Mouse (Mus musculus): Measurements from ENCODE around the gene Mnd1. TPM values are rescaled to one million over a fixed set of nuclear protein-coding genes. Genes with fewer than 3 reads are reported as not detected.

Gene Mnd1
- polyA plus RNA-seq, 1 experiment from 2014 or later = 14.0 TPM

GRCm38 (mm10) chr3:84181102-84181501, 25.5 kb upstream of the Mnd1 start:
- WGBS = 62% methylated on average over 8 of the region's 8 CpGs
- Histone ChIP-seq H3K4me3 (replicated peaks) (no peak overlapping the region), H3K4me1 (replicated peaks) (no peaks in the 10 kb centered on the region), H3K9me3 (no peaks in the 10 kb centered on the region), H3K9ac (replicated peaks) (no peak overlapping the region), H3K27ac (no peak overlapping the region), H3K36me3 (no peaks in the 10 kb centered on the region), H3K4me2 (no peak overlapping the region), H3K27me3 (no peaks in the 10 kb centered on the region)
- ATAC-seq (ENCODE audit: insufficient number of reproducible peaks, insufficient read depth, low FRiP score, low TSS enrichment, low read depth) = no peak

GRCm38 (mm10) chr3:84180304-84180703, 24.7 kb upstream of the Mnd1 start:
- WGBS = 73% methylated on average over 2 of the region's 2 CpGs
- no peaks in the 10 kb centered on the region for H3K9me3 ChIP-seq
- ATAC-seq (ENCODE audit: insufficient number of reproducible peaks, insufficient read depth, low FRiP score, low TSS enrichment, low read depth) = no peak
- H3K27me3 ChIP-seq = no peaks in the 10 kb centered on the region
- no peak overlapping the region for H3K4me3 ChIP-seq (replicated peaks)
- no peak overlapping the region for H3K27ac ChIP-seq
- no peaks in the 10 kb centered on the region for H3K36me3 ChIP-seq
- no peak overlapping the region for H3K4me2 ChIP-seq
- no peak overlapping the region for H3K9ac ChIP-seq (replicated peaks)
- no peaks in the 10 kb centered on the region for H3K4me1 ChIP-seq (replicated peaks)

GRCm38 (mm10) chr3:84177834-84178233, 22.2 kb upstream of the Mnd1 start:
- no peak for ATAC-seq (ENCODE audit: insufficient number of reproducible peaks, insufficient read depth, low FRiP score, low TSS enrichment, low read depth)
- Histone ChIP-seq H3K9ac (replicated peaks) (no peak overlapping the region), H3K4me3 (replicated peaks) (no peak overlapping the region), H3K27ac (no peak overlapping the region), H3K4me2 (no peak overlapping the region), H3K9me3 (no peaks in the 10 kb centered on the region), H3K4me1 (replicated peaks) (no peaks in the 10 kb centered on the region), H3K27me3 (no peaks in the 10 kb centered on the region), H3K36me3 (no peaks in the 10 kb centered on the region)
- 87% methylated on average over 2 of the region's 2 CpGs for WGBS

GRCm38 (mm10) chr3:84175337-84176315, 20.0 kb upstream of the Mnd1 start:
- Histone ChIP-seq H3K27me3 (no peaks in the 10 kb centered on the region), H3K4me2 (no peak overlapping the region), H3K4me3 (replicated peaks) (no peak overlapping the region), H3K4me1 (replicated peaks) (no peaks in the 10 kb centered on the region), H3K36me3 (no peaks in the 10 kb centered on the region), H3K27ac (no peak overlapping the region), H3K9ac (replicated peaks) (no peak overlapping the region), H3K9me3 (no peaks in the 10 kb centered on the region)
- 61% methylated on average over 7 of the region's 7 CpGs for WGBS
- no peak for ATAC-seq (ENCODE audit: insufficient number of reproducible peaks, insufficient read depth, low FRiP score, low TSS enrichment, low read depth)

- 64% methylated on average over 11 of the region's 11 CpGs for WGBS
- Histone ChIP-seq H3K4me2 (no peak within 1 kb of the TSS), H3K27me3 (no peaks in the 10 kb centered on the region), H3K4me1 (replicated peaks) (no peaks in the 10 kb centered on the region), H3K27ac (no peak within 1 kb of the TSS), H3K9me3 (no peaks in the 10 kb centered on the region), H3K36me3 (no peaks in the 10 kb centered on the region), H3K9ac (replicated peaks) (no peak within 1 kb of the TSS), H3K4me3 (replicated peaks) (no peak within 1 kb of the TSS)
- ATAC-seq (ENCODE audit: insufficient number of reproducible peaks, insufficient read depth, low FRiP score, low TSS enrichment, low read depth) = no peak
Observed at GRCm38 (mm10) chr3:84173581-84174154, 18.1 kb upstream of the Mnd1 start, which contains the start of gene Gm6525. Gene Gm6525, plus strand, starts transcription at chr3:84174104.

- H3K36me3 ChIP-seq = no peaks in the 10 kb centered on the region
- 46% methylated on average over 11 of the region's 11 CpGs for WGBS
- no peaks in the 10 kb centered on the region for H3K4me1 ChIP-seq (replicated peaks)
- no peaks in the 10 kb centered on the region for H3K9me3 ChIP-seq
- no peak overlapping the region for H3K27ac ChIP-seq
- no peaks in the 10 kb centered on the region for H3K27me3 ChIP-seq
- H3K9ac ChIP-seq (replicated peaks) = no peak overlapping the region
- H3K4me2 ChIP-seq = no peak overlapping the region
- H3K4me3 ChIP-seq (replicated peaks) = no peak overlapping the region
- no peak for ATAC-seq (ENCODE audit: insufficient number of reproducible peaks, insufficient read depth, low FRiP score, low TSS enrichment, low read depth)
Observed at GRCm38 (mm10) chr3:84172406-84172805, 16.8 kb upstream of the Mnd1 start.

GRCm38 (mm10) chr3:84169393-84170005, 13.9 kb upstream of the Mnd1 start:
- no peak for ATAC-seq (ENCODE audit: insufficient number of reproducible peaks, insufficient read depth, low FRiP score, low TSS enrichment, low read depth)
- 72% methylated on average over 8 of the region's 8 CpGs for WGBS

GRCm38 (mm10) chr3:84168943-84169342, 13.4 kb upstream of the Mnd1 start:
- Histone ChIP-seq H3K4me2 (no peak overlapping the region), H3K27ac (no peak overlapping the region), H3K4me3 (replicated peaks) (no peak overlapping the region), H3K9me3 (no peaks in the 10 kb centered on the region), H3K4me1 (replicated peaks) (no peaks in the 10 kb centered on the region), H3K9ac (replicated peaks) (no peak overlapping the region), H3K36me3 (peaks cover 9% of the 10 kb centered on the region; the same call in 1 of the 2 replicates), H3K27me3 (no peaks in the 10 kb centered on the region)
- WGBS = 89% methylated on average over 6 of the region's 6 CpGs
- no peak for ATAC-seq (ENCODE audit: insufficient number of reproducible peaks, insufficient read depth, low FRiP score, low TSS enrichment, low read depth)

More at GRCm38 (mm10) chr3:84169393-84170005, 13.9 kb upstream of the Mnd1 start:
- Histone ChIP-seq H3K4me1 (replicated peaks) (no peaks in the 10 kb centered on the region), H3K4me3 (replicated peaks) (no peak overlapping the region), H3K27me3 (no peaks in the 10 kb centered on the region), H3K27ac (no peak overlapping the region), H3K36me3 (peaks cover 9% of the 10 kb centered on the region; the same call in 1 of the 2 replicates), H3K9ac (replicated peaks) (no peak overlapping the region), H3K9me3 (no peaks in the 10 kb centered on the region), H3K4me2 (no peak overlapping the region)

- 92% methylated on average over 5 of the region's 5 CpGs for WGBS
- Histone ChIP-seq H3K9me3 (no peaks in the 10 kb centered on the region), H3K27me3 (no peaks in the 10 kb centered on the region), H3K4me2 (no peak overlapping the region), H3K36me3 (peaks cover 9% of the 10 kb centered on the region; the same call in 1 of the 2 replicates), H3K9ac (replicated peaks) (no peak overlapping the region), H3K27ac (no peak overlapping the region), H3K4me3 (replicated peaks) (no peak overlapping the region), H3K4me1 (replicated peaks) (no peaks in the 10 kb centered on the region)
- no peak for ATAC-seq (ENCODE audit: insufficient number of reproducible peaks, insufficient read depth, low FRiP score, low TSS enrichment, low read depth)
Observed at GRCm38 (mm10) chr3:84166073-84166472, 10.5 kb upstream of the Mnd1 start.

- WGBS = 90% methylated on average over 3 of the region's 3 CpGs
- Histone ChIP-seq H3K9me3 (no peaks in the 10 kb centered on the region), H3K4me3 (replicated peaks) (no peak overlapping the region)
Observed at GRCm38 (mm10) chr3:84165391-84165790, 9.8 kb upstream of the Mnd1 start.

More at GRCm38 (mm10) chr3:84165391-84165790, 9.8 kb upstream of the Mnd1 start:
- Histone ChIP-seq H3K4me1 (replicated peaks) (no peaks in the 10 kb centered on the region), H3K27ac (no peak overlapping the region), H3K9ac (replicated peaks) (no peak overlapping the region), H3K27me3 (no peaks in the 10 kb centered on the region), H3K4me2 (no peak overlapping the region), H3K36me3 (peaks cover 9% of the 10 kb centered on the region; the same call in 1 of the 2 replicates)
- no peak for ATAC-seq (ENCODE audit: insufficient number of reproducible peaks, insufficient read depth, low FRiP score, low TSS enrichment, low read depth)
